9 mouse cellular contexts compared by ENCODE assay signal in the genomic region with DNA sequence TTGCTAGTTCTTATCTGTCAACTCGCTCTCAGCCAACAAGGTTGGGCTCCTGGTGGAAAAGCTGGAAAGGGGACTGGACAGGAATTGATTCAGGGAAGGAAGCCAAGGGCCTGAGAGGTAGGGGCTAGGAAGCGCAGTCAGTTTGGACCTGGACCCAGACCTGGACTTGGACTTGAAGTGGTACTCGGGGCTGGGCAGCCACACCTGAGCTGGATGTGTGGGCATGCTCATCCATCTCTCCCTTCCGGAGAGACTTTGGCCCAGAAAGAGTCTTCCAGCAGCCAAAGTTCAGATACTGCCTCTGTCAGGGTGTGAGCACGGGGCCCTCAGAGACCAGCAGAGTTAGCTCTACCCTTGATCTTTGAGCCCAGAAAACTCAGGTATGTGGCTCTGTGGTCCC. TPM values are rescaled to one million over a fixed set of nuclear protein-coding genes. Genes with fewer than 3 reads are reported as not detected.
A peak's percentile ranks its signal among the peaks of the same experiment; 100 is the strongest.
DNase-seq lines count a peak whose midpoint lies in the region; ATAC-seq and TF ChIP-seq lines count a peak whose summit lies in the region.
"Had no signal": no experiment of that assay in that cellular context is flagged by ENCODE, and none has a peak within 500 bp of the region (broad histone marks: within the 10 kb centered on the region; RNA-seq: fewer than 3 reads in every experiment).

No protein-coding gene starts in this region.

- H3K4me1 ChIP-seq in lung, embryonic 14.5 days (ENCODE audit: insufficient read depth): peaks cover 7% of the 10 kb centered on the region; the same call in 1 of the 2 replicates
- H3K4me1 ChIP-seq in hindbrain, embryonic 14.5 days (replicated peaks; ENCODE audit: control insufficient read depth, insufficient read depth, low read length): peaks cover 12% of the 10 kb centered on the region
- peaks cover 28% of the 10 kb centered on the region for H3K4me1 ChIP-seq in limb, embryonic 10.5 days
- H3K4me1 ChIP-seq in stomach, embryonic 15.5 days: peaks cover 16% of the 10 kb centered on the region

- no peaks in the 10 kb centered on the region for H3K9me3 ChIP-seq in lung, embryonic 14.5 days (ENCODE audit: low read depth, low read length)
- no peaks in the 10 kb centered on the region for H3K9me3 ChIP-seq in hindbrain, embryonic 14.5 days (ENCODE audit: control insufficient read depth, low read length)
- H3K9me3 ChIP-seq in limb, embryonic 10.5 days (replicated peaks): no peaks in the 10 kb centered on the region
- no peaks in the 10 kb centered on the region for H3K9me3 ChIP-seq in stomach, embryonic 15.5 days

- H3K36me3 ChIP-seq in lung, embryonic 14.5 days (ENCODE audit: insufficient read depth): peaks cover 19% of the 10 kb centered on the region; the same call in 1 of the 2 replicates
- H3K36me3 ChIP-seq in hindbrain, embryonic 14.5 days (replicated peaks; ENCODE audit: control insufficient read depth, insufficient read depth): peaks cover 57% of the 10 kb centered on the region
- peaks cover 37% of the 10 kb centered on the region for H3K36me3 ChIP-seq in limb, embryonic 10.5 days
- H3K36me3 ChIP-seq in stomach, embryonic 15.5 days: no peaks in the 10 kb centered on the region; the same call in 1 of the 2 replicates

- TF ChIP-seq CTCF in lung, embryonic 14.5 days (IDR thresholded peaks at IDR 0.05; ENCODE audit: low read depth): no peak

- 45% methylated on average over 5 of the region's 5 CpGs for WGBS in lung, embryonic 14.5 days
- WGBS in hindbrain, embryonic 14.5 days: 64% methylated on average over 5 of the region's 5 CpGs
- WGBS in limb, embryonic 10.5 days: 61% methylated on average over 5 of the region's 5 CpGs
- 46% methylated on average over 5 of the region's 5 CpGs for WGBS in stomach, embryonic 15.5 days

- peak overlapping the region; percentile 91 for H3K4me2 ChIP-seq in lung, embryonic 14.5 days
- H3K4me2 ChIP-seq in hindbrain, embryonic 14.5 days (replicated peaks): peak overlapping the region; percentile 81; the same call in 1 of the 2 replicates
- H3K4me2 ChIP-seq in stomach, embryonic 15.5 days: peak overlapping the region; percentile 85; the same call in 1 of the 2 replicates

- no peaks in the 10 kb centered on the region for H3K27me3 ChIP-seq in lung, embryonic 14.5 days (ENCODE audit: insufficient read depth, low read length)
- H3K27me3 ChIP-seq in hindbrain, embryonic 14.5 days (ENCODE audit: control insufficient read depth, insufficient read depth, low read length): no peaks in the 10 kb centered on the region
- H3K27me3 ChIP-seq in limb, embryonic 10.5 days (ENCODE audit: low read depth, poor library complexity, severe bottlenecking): peaks cover 8% of the 10 kb centered on the region; the same call in 1 of the 2 replicates
- no peaks in the 10 kb centered on the region for H3K27me3 ChIP-seq in stomach, embryonic 15.5 days (replicated peaks)

- ATAC-seq in lung, embryonic 14.5 days (ENCODE audit: insufficient read depth): no peak
- no peak for ATAC-seq in hindbrain, embryonic 14.5 days (ENCODE audit: low FRiP score)
- ATAC-seq in stomach, embryonic 15.5 days (ENCODE audit: insufficient read depth, low FRiP score, low read depth): no peak

- H3K27ac ChIP-seq in lung, embryonic 14.5 days (ENCODE audit: low read depth): no peak overlapping the region; the same call in 1 of the 2 replicates
- H3K27ac ChIP-seq in hindbrain, embryonic 14.5 days: no peak overlapping the region
- H3K27ac ChIP-seq in limb, embryonic 10.5 days: no peak overlapping the region
- H3K27ac ChIP-seq in stomach, embryonic 15.5 days: 0 out of 2 replicates have a peak overlapping the region, but pooled peaks have one; percentile 37

- no peak overlapping the region for H3K4me3 ChIP-seq in lung, embryonic 14.5 days (ENCODE audit: low read depth, low read length)
- no peak overlapping the region for H3K4me3 ChIP-seq in hindbrain, embryonic 14.5 days (replicated peaks; ENCODE audit: low read length)
- peak overlapping the region; percentile 74 for H3K4me3 ChIP-seq in limb, embryonic 10.5 days
- H3K4me3 ChIP-seq in stomach, embryonic 15.5 days (replicated peaks): peak overlapping the region; percentile 66; the same call in 1 of the 2 replicates

- DNase-seq in lung, embryonic 14.5 days: peak; percentile 8
- DNase-seq in lung, postnatal 14 days: no peak
- DNase-seq in hindbrain, embryonic 14.5 days (ENCODE audit: low spot score): no peak
- no peak for DNase-seq in limb, embryonic 10.5 days (ENCODE audit: low spot score)
- DNase-seq in frontal cortex, postnatal 36 days (ENCODE audit: low spot score in 2 of 2): no peak
- DNase-seq in layer of hippocampus, adult 8-10 months (ENCODE audit: low spot score in 2 of 2): no peak
- no peak for DNase-seq in urinary bladder, adult 2 months (ENCODE audit: low spot score)
- DNase-seq: layer of hippocampus, postnatal 36 days had no signal

- H3K9ac ChIP-seq in lung, embryonic 14.5 days: peak overlapping the region; percentile 28; the same call in 1 of the 2 replicates
- H3K9ac ChIP-seq in hindbrain, embryonic 14.5 days: no peak overlapping the region
- no peak overlapping the region for H3K9ac ChIP-seq in stomach, embryonic 15.5 days

RNA-seq across cellular contexts. Expression of a gene that starts 2.3 kb away (rescaled TPM):
- polyA plus RNA-seq in lung, embryonic 14.5 days (2014; fragmentation: Nextera tagmentation; extraction: Ambion mirVana): 10.7 and 12.0 TPM in 2 replicates
- 19.1 and 21.5 TPM in 2 replicates for polyA plus RNA-seq in hindbrain, embryonic 14.5 days (2014; fragmentation: Nextera tagmentation; extraction: Ambion mirVana)
- polyA plus RNA-seq in limb, embryonic 10.5 days (2016; fragmentation: Nextera tagmentation; extraction: Ambion mirVana): 9.7 and 13.7 TPM in 2 replicates
- 12.8 and 18.5 TPM in 2 replicates for polyA plus RNA-seq in stomach, embryonic 15.5 days (2015; fragmentation: Nextera tagmentation; extraction: Ambion mirVana)
- total RNA-seq in layer of hippocampus, adult 8-10 months (2022): 10 to 100 TPM; 17.0 to 22.2 (median 20.2) TPM
- polyA plus RNA-seq in urinary bladder, adult 2 months (2012; rRNA removed): 9.7 and 9.8 TPM in 2 replicates

RNA-seq across cellular contexts. Expression of a gene that starts 29.2 kb away (rescaled TPM):
- 0.14 and 0.17 TPM in 2 replicates for polyA plus RNA-seq in lung, embryonic 14.5 days (2014; fragmentation: Nextera tagmentation; extraction: Ambion mirVana)
- polyA plus RNA-seq in hindbrain, embryonic 14.5 days (2014; fragmentation: Nextera tagmentation; extraction: Ambion mirVana): 15.4 and 16.0 TPM in 2 replicates
- polyA plus RNA-seq in limb, embryonic 10.5 days (2016; fragmentation: Nextera tagmentation; extraction: Ambion mirVana): 0.06 and 0.14 TPM in 2 replicates
- polyA plus RNA-seq in stomach, embryonic 15.5 days (2015; fragmentation: Nextera tagmentation; extraction: Ambion mirVana): 0.94 and 1.2 TPM in 2 replicates
- total RNA-seq in layer of hippocampus, adult 8-10 months (2022): 10 to 100 TPM; 52.5 to 77.9 (median 69.6) TPM
- 0.19 and 0.23 TPM in 2 replicates for polyA plus RNA-seq in urinary bladder, adult 2 months (2012; rRNA removed)

RNA-seq across cellular contexts. Expression of a gene that starts 47.2 kb away (rescaled TPM):
- polyA plus RNA-seq in lung, embryonic 14.5 days (2014; fragmentation: Nextera tagmentation; extraction: Ambion mirVana): 11.3 and 14.4 TPM in 2 replicates
- polyA plus RNA-seq in hindbrain, embryonic 14.5 days (2014; fragmentation: Nextera tagmentation; extraction: Ambion mirVana): 28.5 and 29.6 TPM in 2 replicates
- polyA plus RNA-seq in limb, embryonic 10.5 days (2016; fragmentation: Nextera tagmentation; extraction: Ambion mirVana): 13.0 and 21.0 TPM in 2 replicates
- 10.5 and 13.0 TPM in 2 replicates for polyA plus RNA-seq in stomach, embryonic 15.5 days (2015; fragmentation: Nextera tagmentation; extraction: Ambion mirVana)
- 10 to 100 TPM; 70.0 to 74.4 (median 73.5) TPM for total RNA-seq in layer of hippocampus, adult 8-10 months (2022)
- polyA plus RNA-seq in urinary bladder, adult 2 months (2012; rRNA removed): 10.2 and 11.7 TPM in 2 replicates

RNA-seq across cellular contexts. Expression of a gene that starts 59.1 kb away (rescaled TPM):
- polyA plus RNA-seq in lung, embryonic 14.5 days (2014; fragmentation: Nextera tagmentation; extraction: Ambion mirVana): not detected in 2 replicates
- 0.27 TPM in 1 of 2 replicates, not detected in the other for polyA plus RNA-seq in hindbrain, embryonic 14.5 days (2014; fragmentation: Nextera tagmentation; extraction: Ambion mirVana)
- polyA plus RNA-seq in limb, embryonic 10.5 days (2016; fragmentation: Nextera tagmentation; extraction: Ambion mirVana): not detected in 2 replicates
- not detected in 2 replicates for polyA plus RNA-seq in stomach, embryonic 15.5 days (2015; fragmentation: Nextera tagmentation; extraction: Ambion mirVana)
- under 1 TPM in 1 of 4 experiments, not detected in 3; 0.78 TPM for total RNA-seq in layer of hippocampus, adult 8-10 months (2022)
- polyA plus RNA-seq in urinary bladder, adult 2 months (2012; rRNA removed): not detected in 2 replicates
- total RNA-seq: layer of hippocampus, postnatal 36 days had no signal

Comparison
In these comparisons a context has a peak if more than half of its experiments do, and no peak if none do; other contexts are left out.
1. H3K4me3 ChIP-seq: peak in limb, embryonic 10.5 days (single experiment) and stomach, embryonic 15.5 days (single experiment); none in lung, embryonic 14.5 days (single experiment) and hindbrain, embryonic 14.5 days (single experiment).
2. Peak in every context shown above with its lines, with median percentiles within 50 percentile points of each other: H3K4me2 ChIP-seq.